Mouse (Mus musculus) cerebellum, adult 2 months (tissue): ENCODE data around the gene Tm7sf2. TPM values are rescaled to one million over a fixed set of nuclear protein-coding genes. Genes with fewer than 3 reads are reported as not detected.

Source experiments
- DNase-seq, 2 experiments: peaks; one replicate each; pipeline ENCODE4 v3.0.0; 2021
- H3K27ac ChIP-seq: fragments of 200-500 bp; 2 replicates; pipeline ENCODE4 v1.5.1; 2012; ENCODE audit warnings: low read length, control low read depth, inconsistent platforms; ENCODE audit not compliant: insufficient read depth
- H3K27me3 ChIP-seq: fragments of 200-500 bp; 2 replicates; pipeline ENCODE4 v1.6.1; 2012; ENCODE audit warnings: inconsistent platforms, mild to moderate bottlenecking, low read length, moderate library complexity; ENCODE audit not compliant: control insufficient read depth, insufficient read depth
- H3K4me1 ChIP-seq: fragments of 200-500 bp; 2 replicates; pipeline ENCODE4 v1.6.1; 2011; ENCODE audit warnings: low read length; ENCODE audit not compliant: control insufficient read depth, insufficient read depth
- H3K4me3 ChIP-seq: fragments of 200-500 bp; replicated peaks from 2 replicates; pipeline ENCODE3; 2011; ENCODE audit warnings: mild to moderate bottlenecking, low read depth, low read length, control low read depth; ENCODE audit not compliant: insufficient read depth
- CTCF ChIP-seq: fragments of 200-500 bp; IDR thresholded peaks from 2 replicates; pipeline ENCODE4 v1.5.1; 2011; ENCODE audit warnings: low read depth, mild to moderate bottlenecking, control low read depth, low read length, moderate library complexity, borderline replicate concordance; ENCODE audit not compliant: insufficient read depth
- POLR2A ChIP-seq: fragments of 200-500 bp; IDR thresholded peaks from 2 replicates; pipeline ENCODE4 v1.6.1; 2011; ENCODE audit warnings: low read length, control low read depth, borderline replicate concordance; ENCODE audit not compliant: insufficient read depth
- WGBS: fragments of 180-500 bp; shearing (Covaris S2); methylation state at CpG from one replicate; pipeline ENCODE4 v1.1.7; 2018; 5-methylcytosine and 5-hydroxymethylcytosine counted together
- polyA plus RNA-seq: library from polyadenylated mRNA; depleted of rRNA; stranded (reverse); fragments of >200 nt; gene quantifications from 2 replicates; pipeline ENCODE4 v1.2.3, GENCODE M21; 2012

The Tm7sf2 gene
- polyA plus RNA-seq, 1 experiment, result 50.8 TPM

DNA sequence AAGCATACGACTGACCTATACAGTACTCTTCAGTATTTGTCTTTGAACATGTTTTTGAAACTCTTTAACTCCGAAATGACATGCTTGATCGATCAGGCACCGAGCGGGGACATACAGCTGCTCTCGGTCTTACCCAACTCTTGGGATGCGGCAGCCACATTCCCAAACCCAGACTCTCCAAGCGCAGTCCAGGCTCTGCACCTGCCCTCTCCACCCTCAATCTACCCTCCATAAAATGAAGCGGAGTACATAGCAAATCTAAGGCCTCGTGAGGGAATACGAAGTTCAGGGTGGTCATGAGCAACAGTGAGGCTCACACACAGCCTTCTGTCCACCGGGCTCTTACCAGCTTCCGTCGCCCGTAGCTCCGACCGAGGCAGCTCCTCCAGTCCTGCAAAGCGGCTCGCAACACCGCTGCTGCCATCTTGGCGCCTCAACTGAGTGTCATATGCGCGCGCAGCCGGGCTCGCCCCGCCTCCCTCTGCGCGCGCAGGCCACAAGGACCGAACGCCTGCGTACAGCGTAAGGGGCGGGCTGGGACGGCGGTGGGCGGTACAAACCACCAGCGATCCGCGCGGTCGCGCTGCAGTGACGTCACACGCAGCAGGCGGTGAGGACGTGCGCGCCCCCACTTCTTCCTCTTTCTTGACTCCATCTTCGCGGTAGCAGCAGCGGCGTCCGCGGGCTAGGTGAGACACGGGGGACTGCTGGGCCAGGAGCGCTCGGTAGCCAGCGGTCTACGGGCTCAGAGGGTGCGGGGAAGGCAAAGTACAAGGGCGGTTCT lies 10.7 kb downstream of the Tm7sf2 start, which contains the start of the genes Mrpl49 and Fau:
Gene Mrpl49 (minus strand): TSS at position 473 of the 784 bp plus-strand sequence.
Gene Fau (plus strand): TSS at position 532 of the 784 bp plus-strand sequence.
- Histone ChIP-seq H3K27me3 (no peaks in the 10 kb centered on the region), H3K4me3 (peak within 1 kb of the TSS; percentile 90), H3K27ac (peak within 1 kb of the TSS; percentile 63), H3K4me1 (peaks cover 12% of the 10 kb centered on the region)
- WGBS, result under 1% methylated on average over 62 of the region's 63 CpGs
- DNase-seq, result peak; percentile 98 to 99
- TF ChIP-seq CTCF (no peak), POLR2A (peak; percentile 99)

DNA sequence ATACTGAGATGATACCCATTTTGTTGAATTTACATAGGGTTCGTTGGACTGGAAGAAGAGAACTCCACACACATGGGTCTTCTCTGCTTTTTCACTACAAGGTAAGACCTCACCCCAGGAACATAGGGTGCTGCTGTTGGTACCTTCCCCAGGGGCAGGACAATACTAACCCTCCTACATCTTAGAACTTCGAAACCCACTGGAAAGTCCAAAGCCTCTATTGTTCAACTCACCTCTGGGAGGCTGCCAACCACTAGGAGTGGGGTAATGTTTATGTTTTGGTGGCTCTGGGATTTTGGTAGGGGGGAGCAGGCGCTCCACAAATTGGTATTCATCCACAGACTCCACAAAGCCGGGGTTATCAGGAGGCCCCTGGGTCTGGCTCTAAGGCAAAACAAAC lies 11.5 kb downstream of the Tm7sf2 start:
- H3K4me3 ChIP-seq, result no peak overlapping the region
- H3K27me3 ChIP-seq, result no peaks in the 10 kb centered on the region
- DNase-seq, result peak; percentile 14 to 15
- H3K4me1 ChIP-seq, result peaks cover 7% of the 10 kb centered on the region; the same call in 1 of the 2 replicates
- 34% methylated on average over 4 of the region's 4 CpGs for WGBS
- no peak overlapping the region for H3K27ac ChIP-seq
- TF ChIP-seq CTCF (no peak), POLR2A (no peak)

DNA sequence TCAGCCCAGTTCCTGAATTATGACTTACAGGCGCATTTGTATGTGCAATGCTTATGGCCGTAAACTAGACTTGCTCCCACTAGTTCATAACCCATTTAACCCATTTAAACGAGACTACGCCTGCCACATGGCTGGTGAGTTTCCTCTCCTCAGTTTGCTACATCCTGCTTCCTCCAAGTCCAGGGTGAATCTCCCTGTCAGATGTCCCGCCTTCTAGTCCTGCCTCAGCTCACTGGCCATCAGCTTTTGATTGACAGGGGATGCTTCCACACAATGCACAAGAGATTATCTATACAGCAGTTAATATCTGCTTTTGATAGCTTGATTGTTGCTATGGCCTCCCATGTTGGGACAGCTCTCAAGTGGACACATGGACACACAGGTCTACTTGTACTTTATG lies 13.9 kb downstream of the Tm7sf2 start:
- DNase-seq, result no peak
- no peak for TF ChIP-seq CTCF
- no peak for TF ChIP-seq POLR2A
- Histone ChIP-seq H3K27me3 (no peaks in the 10 kb centered on the region), H3K27ac (no peak overlapping the region), H3K4me1 (peaks cover 4% of the 10 kb centered on the region), H3K4me3 (no peak overlapping the region)
- WGBS, result 78% methylated on average over 5 of the region's 5 CpGs

DNA sequence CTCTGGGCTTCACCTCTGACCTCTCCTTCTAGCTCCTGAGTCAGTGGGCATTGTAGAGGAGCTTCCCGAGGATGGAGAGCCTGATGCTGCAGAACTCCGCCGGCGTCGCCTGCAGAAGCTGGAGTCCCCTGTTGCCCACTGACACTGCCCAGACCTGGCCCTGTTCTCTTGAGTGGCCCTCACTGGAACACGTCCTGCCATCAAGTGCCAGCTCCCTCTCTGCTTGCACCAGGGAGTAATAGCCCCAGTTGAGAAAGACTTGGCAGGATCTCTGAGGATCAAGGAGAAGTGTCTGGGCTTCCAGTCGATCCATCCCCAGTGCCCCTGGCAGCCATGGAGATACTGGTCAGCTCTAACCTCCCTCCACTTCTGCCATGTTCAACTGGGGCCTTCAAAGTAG lies 15.7 kb downstream of the Tm7sf2 start:
- DNase-seq, result no peak
- Histone ChIP-seq H3K27me3 (no peaks in the 10 kb centered on the region), H3K4me3 (no peak overlapping the region), H3K27ac (no peak overlapping the region), H3K4me1 (no peaks in the 10 kb centered on the region; the same call in 1 of the 2 replicates)
- WGBS, result 71% methylated on average over 7 of the region's 7 CpGs
- TF ChIP-seq POLR2A (no peak), CTCF (no peak)

DNA sequence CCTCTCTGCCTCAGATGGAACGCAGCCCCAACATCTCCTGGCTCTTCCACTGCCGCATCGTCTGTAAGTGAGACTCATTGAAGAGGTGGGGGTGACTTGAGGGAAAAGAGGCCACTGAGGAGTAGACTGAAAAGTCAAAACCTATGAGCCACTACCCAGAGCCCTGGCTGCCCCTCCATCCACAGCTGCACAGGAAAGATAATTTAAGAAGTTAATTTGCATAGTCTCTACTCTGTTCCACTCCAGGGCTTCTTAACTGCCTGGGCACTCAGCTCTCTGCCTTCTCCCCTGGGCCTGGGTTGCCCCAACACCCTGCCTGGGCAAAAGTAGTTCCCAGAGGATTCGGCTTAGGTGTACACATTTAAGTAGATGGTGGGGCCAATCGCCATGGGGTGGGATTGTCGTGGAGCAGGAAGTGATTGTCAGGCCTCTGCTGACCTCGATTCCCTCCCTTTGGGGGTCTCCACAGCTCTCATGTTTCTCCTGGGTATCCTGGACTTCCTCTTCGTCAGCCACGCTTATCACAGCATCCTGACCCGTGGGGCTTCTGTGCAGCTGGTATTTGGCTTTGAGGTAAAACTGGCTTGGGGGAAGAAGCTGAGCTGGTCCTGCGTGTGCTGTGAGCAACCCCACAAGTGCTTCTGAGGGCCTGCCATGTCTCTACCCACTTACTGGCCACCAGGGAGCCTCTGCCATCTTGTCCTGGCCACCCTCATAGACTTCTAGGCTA lies 19.3 kb downstream of the Tm7sf2 start:
- DNase-seq, result no peak
- TF ChIP-seq POLR2A, result no peak
- no peak for TF ChIP-seq CTCF
- Histone ChIP-seq H3K27me3 (no peaks in the 10 kb centered on the region), H3K4me3 (no peak overlapping the region), H3K27ac (no peak overlapping the region), H3K4me1 (no peaks in the 10 kb centered on the region; the same call in 1 of the 2 replicates)
- WGBS, result 85% methylated on average over 11 of the region's 11 CpGs

DNA sequence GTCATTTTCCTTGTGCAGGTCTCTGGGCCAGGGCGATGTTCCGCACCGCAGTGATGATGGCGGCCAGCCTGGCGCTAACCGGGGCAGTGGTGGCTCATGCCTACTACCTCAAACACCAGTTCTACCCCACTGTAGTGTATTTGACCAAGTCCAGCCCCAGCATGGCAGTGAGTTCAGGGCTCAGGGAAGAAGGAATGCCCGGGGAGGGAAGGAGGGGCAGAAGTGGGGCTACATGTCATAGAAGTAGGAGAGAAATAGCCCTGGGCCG lies 20.3 kb downstream of the Tm7sf2 start:
- Histone ChIP-seq H3K4me3 (peak overlapping the region; percentile 87), H3K27me3 (no peaks in the 10 kb centered on the region), H3K4me1 (no peaks in the 10 kb centered on the region; the same call in 1 of the 2 replicates), H3K27ac (no peak overlapping the region)
- 67% methylated on average over 8 of the region's 8 CpGs for WGBS
- DNase-seq, result peak in 1 of 2 experiments; percentile 27
- TF ChIP-seq POLR2A, result no peak
- no peak for TF ChIP-seq CTCF

DNA sequence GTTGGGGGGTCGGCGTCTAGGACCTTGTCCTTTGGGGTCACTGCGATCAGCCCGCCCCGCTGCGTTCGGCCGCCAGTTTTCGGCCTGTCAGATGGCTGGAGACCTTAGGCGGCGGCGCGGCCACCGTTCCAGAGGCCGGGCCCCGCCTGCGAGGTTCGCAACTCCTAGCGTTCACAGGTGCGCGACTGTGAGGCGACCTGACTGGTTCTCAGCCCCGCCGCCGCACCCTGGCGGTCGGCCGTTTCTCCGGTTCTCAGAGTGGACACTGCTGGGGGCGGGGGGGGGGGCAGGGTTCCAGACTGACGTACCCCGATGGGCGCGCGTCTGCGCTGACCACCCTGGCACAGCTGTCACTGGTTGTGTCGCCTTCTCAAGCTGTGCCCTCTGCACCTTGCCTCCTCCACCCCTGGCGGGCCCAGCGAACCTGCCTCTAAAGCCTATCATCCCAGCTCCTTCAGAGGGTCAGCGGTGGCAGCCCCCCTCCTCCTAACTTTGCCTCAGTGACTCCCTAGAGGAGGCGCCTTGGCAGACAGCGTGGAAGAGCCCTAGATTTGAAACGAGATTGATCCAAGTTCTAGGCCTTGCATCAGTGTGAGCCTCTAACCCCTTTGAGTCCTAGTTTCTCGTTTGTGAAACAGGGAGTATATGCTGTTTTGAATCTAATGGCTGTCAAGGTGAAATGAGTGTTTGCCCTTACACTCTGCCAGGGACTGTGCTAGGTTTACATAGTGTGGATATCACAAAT lies 20.8 kb downstream of the Tm7sf2 start:
- TF ChIP-seq CTCF (no peak), POLR2A (no peak)
- Histone ChIP-seq H3K4me1 (no peaks in the 10 kb centered on the region; the same call in 1 of the 2 replicates), H3K27ac (peak overlapping the region; percentile 64; the same call in 1 of the 2 replicates), H3K27me3 (no peaks in the 10 kb centered on the region), H3K4me3 (peak overlapping the region; percentile 87)
- 1% methylated on average over 41 of the region's 44 CpGs for WGBS
- DNase-seq, result no peak
